In the genomic region with DNA sequence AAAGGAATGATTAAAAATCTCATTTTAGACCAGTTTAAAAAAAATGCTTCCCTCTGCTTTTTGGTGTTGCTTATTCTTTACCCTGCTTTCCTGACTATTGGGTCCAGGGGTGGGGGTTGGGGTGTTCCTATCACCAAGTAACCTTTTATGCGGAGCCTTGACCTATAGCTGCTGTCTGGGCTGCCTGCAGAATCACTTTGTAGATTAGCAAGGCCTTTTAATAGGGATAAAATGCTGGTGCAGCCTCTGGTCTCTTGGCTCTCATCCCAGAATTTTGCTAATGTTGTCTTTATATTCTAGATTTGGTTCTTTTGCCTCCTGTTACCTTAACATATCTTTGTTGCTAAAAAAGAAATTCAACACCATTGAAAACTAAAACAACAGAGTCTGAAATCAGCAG, we compare ENCODE assay signal across 15 mouse cellular contexts.
DNase-seq lines count a peak whose midpoint lies in the region; ATAC-seq lines count a peak whose summit lies in the region.
"Had no signal": no experiment of that assay in that cellular context is flagged by ENCODE, and none has a peak within 500 bp of the region (broad histone marks: within the 10 kb centered on the region; RNA-seq: fewer than 3 reads in every experiment).

No protein-coding gene starts in this region.

- no peaks in the 10 kb centered on the region for H3K9me3 ChIP-seq in embryonic facial prominence, embryonic 14.5 days (ENCODE audit: control insufficient read depth, low read length)
- no peaks in the 10 kb centered on the region for H3K9me3 ChIP-seq in embryonic facial prominence, embryonic 10.5 days
- no peaks in the 10 kb centered on the region for H3K9me3 ChIP-seq in kidney, embryonic 14.5 days (ENCODE audit: control insufficient read depth, low read length)
- H3K9me3 ChIP-seq: midbrain, embryonic 13.5 days had no signal

- no peaks in the 10 kb centered on the region for H3K4me1 ChIP-seq in embryonic facial prominence, embryonic 14.5 days (ENCODE audit: control insufficient read depth, insufficient read depth, low read length)
- H3K4me1 ChIP-seq in embryonic facial prominence, embryonic 10.5 days: no peaks in the 10 kb centered on the region
- H3K4me1 ChIP-seq in kidney, embryonic 14.5 days (ENCODE audit: control insufficient read depth, insufficient read depth, low read length): 0 out of 2 replicates have a peak, but pooled peaks cover 6% of the 10 kb centered on the region
- H3K4me1 ChIP-seq: midbrain, embryonic 13.5 days had no signal

- no peaks in the 10 kb centered on the region for H3K27me3 ChIP-seq in embryonic facial prominence, embryonic 14.5 days (replicated peaks; ENCODE audit: control insufficient read depth, insufficient read depth, low read length)
- H3K27me3 ChIP-seq in embryonic facial prominence, embryonic 10.5 days (replicated peaks; ENCODE audit: low read depth, poor library complexity, severe bottlenecking): no peaks in the 10 kb centered on the region
- no peaks in the 10 kb centered on the region for H3K27me3 ChIP-seq in kidney, embryonic 14.5 days (ENCODE audit: control insufficient read depth, insufficient read depth, low read length)
- H3K27me3 ChIP-seq: limb, embryonic 13.5 days; midbrain, embryonic 13.5 days had no signal

- H3K4me3 ChIP-seq in embryonic facial prominence, embryonic 14.5 days (ENCODE audit: low read depth, low read length): no peak overlapping the region
- no peak overlapping the region for H3K4me3 ChIP-seq in embryonic facial prominence, embryonic 10.5 days
- no peak overlapping the region for H3K4me3 ChIP-seq in kidney, embryonic 14.5 days (ENCODE audit: low read length)
- H3K4me3 ChIP-seq: erythroblast, embryonic 14.5 days; limb, embryonic 13.5 days; midbrain, embryonic 13.5 days had no signal

- H3K9ac ChIP-seq in embryonic facial prominence, embryonic 14.5 days (ENCODE audit: low read depth, low read length): no peak overlapping the region
- H3K9ac ChIP-seq in kidney, embryonic 14.5 days (ENCODE audit: low read depth, low read length): no peak overlapping the region
- H3K9ac ChIP-seq: hindbrain, embryonic 14.5 days; limb, embryonic 13.5 days; midbrain, embryonic 13.5 days had no signal

- no peak for ATAC-seq in embryonic facial prominence, embryonic 14.5 days (ENCODE audit: low read depth)
- no peak for ATAC-seq in kidney, embryonic 14.5 days (ENCODE audit: low FRiP score, low TSS enrichment)
- ATAC-seq: lung, postnatal 0 days; midbrain, embryonic 13.5 days had no signal

- no peaks in the 10 kb centered on the region for H3K36me3 ChIP-seq in embryonic facial prominence, embryonic 14.5 days (ENCODE audit: control insufficient read depth, insufficient read depth, low read length)
- H3K36me3 ChIP-seq in embryonic facial prominence, embryonic 10.5 days (replicated peaks): no peaks in the 10 kb centered on the region
- H3K36me3 ChIP-seq in kidney, embryonic 14.5 days (ENCODE audit: control insufficient read depth, insufficient read depth, low read length): no peaks in the 10 kb centered on the region
- H3K36me3 ChIP-seq: limb, embryonic 13.5 days; midbrain, embryonic 13.5 days had no signal

- no peak overlapping the region for H3K4me2 ChIP-seq in embryonic facial prominence, embryonic 14.5 days (ENCODE audit: low read depth, low read length)
- H3K4me2 ChIP-seq in kidney, embryonic 14.5 days (replicated peaks; ENCODE audit: low read depth, low read length): no peak overlapping the region
- H3K4me2 ChIP-seq: hindbrain, embryonic 14.5 days; limb, embryonic 13.5 days; midbrain, embryonic 13.5 days had no signal

- WGBS in embryonic facial prominence, embryonic 14.5 days: 35% methylated on average over 1 of the region's 1 CpGs
- WGBS in embryonic facial prominence, embryonic 10.5 days: 74% methylated on average over 1 of the region's 1 CpGs
- WGBS in kidney, embryonic 14.5 days: 58% methylated on average over 1 of the region's 1 CpGs

- peak; percentile 62 for DNase-seq in embryonic facial prominence, embryonic 14.5 days (ENCODE audit: low spot score)
- no peak for DNase-seq in embryonic facial prominence, embryonic 10.5 days (ENCODE audit: low spot score)
- peak; percentile 19 for DNase-seq in kidney, postnatal 10 days
- DNase-seq in right cerebral cortex, adult 18-20 months: peak; percentile 8
- no peak for DNase-seq in right cerebral cortex, postnatal 10 days (ENCODE audit: low spot score in 2 of 2)
- DNase-seq in testis, postnatal 10 days (ENCODE audit: low spot score): peak; percentile 49
- no peak for DNase-seq in embryo, embryonic 10.5 days (ENCODE audit: low spot score)
- DNase-seq: layer of hippocampus, postnatal 36 days; thymus, postnatal 14 days had no signal

- H3K27ac ChIP-seq in embryonic facial prominence, embryonic 14.5 days (replicated peaks; ENCODE audit: low read depth, low read length): no peak overlapping the region
- H3K27ac ChIP-seq in embryonic facial prominence, embryonic 10.5 days (replicated peaks): no peak overlapping the region
- no peak overlapping the region for H3K27ac ChIP-seq in kidney, embryonic 14.5 days (ENCODE audit: low read depth, low read length)
- H3K27ac ChIP-seq: hindbrain, embryonic 14.5 days; limb, embryonic 13.5 days; midbrain, embryonic 13.5 days had no signal

Comparison
In these comparisons a context has a peak if more than half of its experiments do, and no peak if none do; other contexts are left out.
1. DNase-seq: peak in embryonic facial prominence, embryonic 14.5 days (single experiment), kidney, postnatal 10 days (single experiment), right cerebral cortex, adult 18-20 months (single experiment) and testis, postnatal 10 days (single experiment); none in embryonic facial prominence, embryonic 10.5 days (single experiment), right cerebral cortex, postnatal 10 days (0 of 2) and embryo, embryonic 10.5 days (single experiment).